Mouse (Mus musculus) liver, adult 2 months (tissue): Measurements from ENCODE around the gene Slc16a9.

Experiments
- CTCF ChIP-seq: fragments of 200-500 bp; IDR thresholded peaks from 2 replicates; pipeline ENCODE4 v1.5.1; 2011; ENCODE audit warnings: low read depth, low read length, control low read depth
- POLR2A ChIP-seq: fragments of 200-500 bp; IDR thresholded peaks from 2 replicates; pipeline ENCODE4 v1.6.1; 2011; ENCODE audit warnings: low read length, control low read depth; ENCODE audit not compliant: insufficient read depth; ENCODE audit errors: extremely low read depth

- TF ChIP-seq CTCF (no peak), POLR2A (no peak)
Measured at GRCm38 (mm10) chr10:70225760-70226159, 19.1 kb upstream of the Slc16a9 start.
